Mouse (Mus musculus) MEL (cell line): ENCODE data around the gene Sertad1. TPM values are rescaled to one million over a fixed set of nuclear protein-coding genes. Genes with fewer than 3 reads are reported as not detected.

Experiments
- DNase-seq: peaks from one replicate; pipeline ENCODE4 v3.0.0; 2011; ENCODE audit warnings: low read depth, low spot score
- H3K27ac ChIP-seq: 2 replicates; pipeline ENCODE4 v1.5.1; 2012; ENCODE audit warnings: low read depth, mild to moderate bottlenecking, control low read depth, low read length, moderate library complexity; ENCODE audit not compliant: control insufficient read depth
- H3K27me3 ChIP-seq, 2 experiments: fragments of 150-350 bp in 1 of 2; sonication (generic) in 1 of 2; 2 replicates each; pipeline ENCODE4 v1.6.1; 2012; ENCODE audit warnings: low read length in 2 of 2, mild to moderate bottlenecking in 2 of 2, improper control_type of control experiment in 1 of 2, moderate library complexity in 1 of 2; ENCODE audit not compliant: insufficient read depth in 2 of 2, control insufficient read depth in 1 of 2
- H3K36me3 ChIP-seq, 2 experiments: 2 replicates each; pipeline ENCODE4 v1.6.1; 2012 to 2014; ENCODE audit warnings: low read length in 2 of 2, improper control_type of control experiment in 1 of 2, inconsistent platforms in 1 of 2, mild to moderate bottlenecking in 1 of 2; ENCODE audit not compliant: insufficient read depth in 2 of 2, control insufficient read depth in 1 of 2
- H3K4me1 ChIP-seq, 2 experiments: fragments of 150-350 bp in 1 of 2; sonication (generic) in 1 of 2; 2 replicates each; pipeline ENCODE4 v1.6.1; 2012; ENCODE audit warnings: low read length in 2 of 2, improper control_type of control experiment in 1 of 2, mild to moderate bottlenecking in 1 of 2; ENCODE audit not compliant: insufficient read depth in 2 of 2, control insufficient read depth in 1 of 2
- H3K4me3 ChIP-seq, 2 experiments: fragments of 150-350 bp in 1 of 2; sonication (generic) in 1 of 2; 2 replicates each; pipeline ENCODE4 v1.5.1; 2012; ENCODE audit warnings: low read depth in 2 of 2, low read length in 2 of 2, mild to moderate bottlenecking in 2 of 2, moderate library complexity in 2 of 2, control low read depth in 1 of 2, improper control_type of control experiment in 1 of 2; ENCODE audit not compliant: control insufficient read depth in 1 of 2, insufficient read depth in 1 of 2
- H3K79me2 ChIP-seq: 2 replicates; pipeline ENCODE4 v1.6.1; 2012; ENCODE audit warnings: mild to moderate bottlenecking, low read length, moderate library complexity; ENCODE audit not compliant: control insufficient read depth, poor library complexity, insufficient read depth
- H3K9ac ChIP-seq: 2 replicates; pipeline ENCODE4 v1.6.1; 2012; ENCODE audit warnings: low read depth, mild to moderate bottlenecking, control low read depth, low read length, moderate library complexity; ENCODE audit not compliant: control insufficient read depth, poor library complexity, severe bottlenecking
- H3K9me3 ChIP-seq: fragments of 150-350 bp; sonication (generic); replicated peaks from 2 replicates; pipeline ENCODE4 v1.6.1; 2012; ENCODE audit warnings: mild to moderate bottlenecking, low read length, improper control_type of control experiment, moderate library complexity; ENCODE audit not compliant: insufficient read depth
- CHD2 ChIP-seq: IDR thresholded peaks from 2 replicates; pipeline ENCODE4 v1.6.1; 2011; ENCODE audit warnings: low read length, improper control_type of control experiment
- CTCF ChIP-seq, 3 experiments: IDR thresholded peaks in 2 of 3; conservative IDR thresholded peaks in 1 of 3; 2 replicates each; pipeline ENCODE4 v1.5.1; 2011 to 2012; ENCODE audit warnings: low read length in 3 of 3, low read depth in 2 of 3, mild to moderate bottlenecking in 2 of 3, improper control_type of control experiment in 1 of 3, inconsistent platforms in 1 of 3, mixed read lengths in 1 of 3, moderate library complexity in 1 of 3; ENCODE audit not compliant: control insufficient read depth in 1 of 3, insufficient read depth in 1 of 3, poor library complexity in 1 of 3, severe bottlenecking in 1 of 3
- ELF1 ChIP-seq: IDR thresholded peaks from 2 replicates; pipeline ENCODE4 v1.6.1; 2014; ENCODE audit warnings: low read depth, mild to moderate bottlenecking, inconsistent platforms, low read length, improper control_type of control experiment, moderate library complexity
- EP300 ChIP-seq, 2 experiments: IDR thresholded peaks; 2 replicates each; pipeline ENCODE4 v1.6.1; 2011; ENCODE audit warnings: improper control_type of control experiment in 2 of 2, low read length in 2 of 2, low read depth in 1 of 2, mild to moderate bottlenecking in 1 of 2
- ETS1 ChIP-seq: IDR thresholded peaks from 2 replicates; pipeline ENCODE4 v1.6.1; 2012; ENCODE audit warnings: low read depth, mild to moderate bottlenecking, inconsistent platforms, low read length, improper control_type of control experiment, moderate library complexity
- GATA1 ChIP-seq: IDR thresholded peaks from 2 replicates; pipeline ENCODE4 v1.6.1; 2011; ENCODE audit warnings: low read depth, low read length, improper control_type of control experiment
- HCFC1 ChIP-seq: IDR thresholded peaks from 2 replicates; pipeline ENCODE4 v1.6.1; 2012; ENCODE audit warnings: low read depth, mild to moderate bottlenecking, inconsistent platforms, low read length, improper control_type of control experiment, moderate library complexity
- MEF2A ChIP-seq: IDR thresholded peaks from 2 replicates; pipeline ENCODE4 v1.6.1; 2014; ENCODE audit warnings: low read depth, mild to moderate bottlenecking, inconsistent platforms, low read length, improper control_type of control experiment; ENCODE audit not compliant: poor library complexity, insufficient replicate concordance, severe bottlenecking; ENCODE audit errors: extremely low read depth
- MYB ChIP-seq: IDR thresholded peaks from 2 replicates; pipeline ENCODE4 v1.6.1; 2011; ENCODE audit warnings: mild to moderate bottlenecking, low read depth, low read length, improper control_type of control experiment
- NRF1 ChIP-seq: IDR thresholded peaks from 2 replicates; pipeline ENCODE4 v1.6.1; 2014; ENCODE audit warnings: low read depth, mild to moderate bottlenecking, inconsistent platforms, low read length, improper control_type of control experiment, moderate library complexity; ENCODE audit not compliant: poor library complexity, insufficient read depth, severe bottlenecking
- POLR2AphosphoS2 ChIP-seq: IDR thresholded peaks from 2 replicates; pipeline ENCODE4 v1.6.1; 2011; ENCODE audit warnings: low read length, improper control_type of control experiment
- POLR2AphosphoS5 ChIP-seq: IDR thresholded peaks from 2 replicates; pipeline ENCODE4 v1.6.1; 2012; ENCODE audit warnings: low read depth, borderline replicate concordance, mild to moderate bottlenecking, inconsistent platforms, low read length, moderate library complexity, mixed read lengths
- RCOR1 ChIP-seq: IDR thresholded peaks from 2 replicates; pipeline ENCODE4 v1.6.1; 2012; ENCODE audit warnings: low read depth, mild to moderate bottlenecking, inconsistent platforms, low read length, improper control_type of control experiment
- SMC3 ChIP-seq: IDR thresholded peaks from 2 replicates; pipeline ENCODE4 v1.6.1; 2011; ENCODE audit warnings: low read depth, low read length, improper control_type of control experiment
- USF1 ChIP-seq: IDR thresholded peaks from 2 replicates; pipeline ENCODE4 v1.6.1; 2014; ENCODE audit warnings: low read depth, mild to moderate bottlenecking, inconsistent platforms, low read length, improper control_type of control experiment, moderate library complexity
- ZNF384 ChIP-seq: IDR thresholded peaks from 2 replicates; pipeline ENCODE4 v1.6.1; 2012; ENCODE audit warnings: low read depth, mild to moderate bottlenecking, inconsistent platforms, low read length, improper control_type of control experiment
- polyA plus RNA-seq, 2 experiments: library from polyadenylated mRNA; stranded (reverse) in 1 of 2; unstranded in 1 of 2; fragments of >175 nt in 1 of 2; fragments of >200 nt in 1 of 2; gene quantifications; 2 replicates each; pipeline versions ENCODE4 v1.2.1 to v1.2.4; 2012; ENCODE audit warnings: low replicate concordance in 2 of 2, low read depth in 1 of 2; ENCODE audit not compliant: insufficient read length in 2 of 2, insufficient read depth in 1 of 2, missing spikeins in 1 of 2
- total RNA-seq: library from RNA; depleted of rRNA; stranded (reverse); fragments of 300-350 nt; gene quantifications from 2 replicates; pipeline ENCODE4 v1.2.3, GENCODE M21; 2012

The Sertad1 gene
- total and polyA plus RNA-seq, 3 experiments, result 9.9 to 10.6 TPM; not detected in 1

- DNase-seq, result no peak
- Histone ChIP-seq H3K4me1 (peaks cover 0 to 11% of the 10 kb centered on the region in 2 experiments; a peak in 2 of 4 replicates), H3K27ac (no peak overlapping the region), H3K36me3 (no peaks in the 10 kb centered on the region), H3K9ac (no peak overlapping the region), H3K27me3 (no peaks in the 10 kb centered on the region), H3K79me2 (no peaks in the 10 kb centered on the region), H3K4me3 (no peak overlapping the region), H3K9me3 (no peaks in the 10 kb centered on the region)
- TF ChIP-seq ETS1, result no peak
- peak in 2 of 3 experiments; percentile 24 to 32; a peak in 3 of 6 replicates for TF ChIP-seq CTCF (IDR thresholded peaks at IDR 0.05 in 2 of 3, conservative IDR thresholded peaks at IDR 0.05 in 1 of 3; ENCODE audit: control insufficient read depth in 1 of 3, insufficient read depth in 1 of 3, low read depth in 2 of 3, low read length in 3 of 3, poor library complexity in 1 of 3, severe bottlenecking in 1 of 3)
- no peak for TF ChIP-seq NRF1
- no peak for TF ChIP-seq MEF2A
- peak; percentile 17; the same call in 1 of the 2 replicates for TF ChIP-seq SMC3
Measured at GRCm38 (mm10) chr7:27530937-27531336, 44.2 kb downstream of the Sertad1 start.

- Histone ChIP-seq H3K27ac (no peak overlapping the region), H3K9ac (no peak overlapping the region), H3K4me3 (no peak overlapping the region), H3K79me2 (no peaks in the 10 kb centered on the region), H3K36me3 (no peaks in the 10 kb centered on the region), H3K4me1 (peaks cover 0 to 11% of the 10 kb centered on the region in 2 experiments; a peak in 2 of 4 replicates), H3K27me3 (no peaks in the 10 kb centered on the region), H3K9me3 (no peaks in the 10 kb centered on the region)
- TF ChIP-seq USF1 (no peak), POLR2AphosphoS5 (no peak), RCOR1 (no peak), ZNF384 (no peak), ELF1 (no peak), HCFC1 (no peak), GATA1 (no peak), EP300 (IDR thresholded peaks at IDR 0.05; ENCODE audit: low read depth in 1 of 2, low read length in 2 of 2) (no peak)
- DNase-seq, result no peak
Measured at GRCm38 (mm10) chr7:27531707-27532106, 45.0 kb downstream of the Sertad1 start.

- Histone ChIP-seq H3K9ac (no peak overlapping the region), H3K27ac (no peak overlapping the region), H3K9me3 (no peaks in the 10 kb centered on the region), H3K4me1 (peaks cover 0 to 11% of the 10 kb centered on the region in 2 experiments; a peak in 2 of 4 replicates), H3K27me3 (no peaks in the 10 kb centered on the region), H3K4me3 (no peak overlapping the region), H3K79me2 (no peaks in the 10 kb centered on the region), H3K36me3 (no peaks in the 10 kb centered on the region)
- no peak for DNase-seq
- TF ChIP-seq MYB (no peak), POLR2AphosphoS2 (no peak), EP300 (IDR thresholded peaks at IDR 0.05; ENCODE audit: low read depth in 1 of 2, low read length in 2 of 2) (no peak), RCOR1 (no peak), CHD2 (no peak), ZNF384 (no peak)
Measured at GRCm38 (mm10) chr7:27532480-27533050, 45.9 kb downstream of the Sertad1 start.
